1 mouse cellular context compared by ENCODE assay signal in genomic region chr8:123101735-123102685, GRCm38 (mm10).
TF ChIP-seq lines count a peak whose summit lies in the region.

Rpl13 (plus strand) TSS chr8:123102350.

TF ChIP-seq in CH12.LX, 34 proteins besides CTCF, POLR2A, EP300 and RAD21 (continued from another document):
- TF ChIP-seq MAX (IDR thresholded peaks at IDR 0.05; ENCODE audit: low read length) (peak; percentile 64), GABPA (IDR thresholded peaks at IDR 0.05; ENCODE audit: insufficient replicate concordance, low read depth, low read length) (peak; percentile 13; the same call in 1 of the 2 replicates), E2F4 (IDR thresholded peaks at IDR 0.05; ENCODE audit: insufficient replicate concordance, low read depth, low read length) (no peak), RCOR1 (conservative IDR thresholded peaks at IDR 0.05; ENCODE audit: low read depth, low read length) (0 out of 2 replicates have a peak, but pooled peaks have one; percentile 26), CHD2 (IDR thresholded peaks at IDR 0.05; ENCODE audit: low read length) (peak; percentile 37), USF2 (conservative IDR thresholded peaks at IDR 0.05; ENCODE audit: low read depth, low read length) (no peak), NRF1 (IDR thresholded peaks at IDR 0.05; ENCODE audit: low read depth, low read length) (no peak), ELF1 (IDR thresholded peaks at IDR 0.05; ENCODE audit: low read depth, low read length) (peak; percentile 64; the same call in 1 of the 2 replicates), POLR2AphosphoS2 (IDR thresholded peaks at IDR 0.05; ENCODE audit: low read depth, low read length) (peak; percentile 87; the same call in 1 of the 2 replicates), MEF2A (IDR thresholded peaks at IDR 0.05; ENCODE audit: borderline replicate concordance, low read depth, low read length) (0 out of 2 replicates have a peak, but pooled peaks have one; percentile 5), MXI1 (IDR thresholded peaks at IDR 0.05; ENCODE audit: low read depth, low read length) (peak; percentile 72; the same call in 1 of the 2 replicates), ZC3H11A (IDR thresholded peaks at IDR 0.05; ENCODE audit: low read depth, low read length) (no peak)
